Mouse (Mus musculus) limb, embryonic 12.5 days (tissue): ENCODE measurements around the gene Tmx2. TPM values are rescaled to one million over a fixed set of nuclear protein-coding genes. Genes with fewer than 3 reads are reported as not detected.

Source experiments
- ATAC-seq: fragments of 200-750 bp; cut with Nextera tagmentation; 2 replicates; pipeline ENCODE4 v1.8.0; 2017; ENCODE audit warnings: low read depth, moderate TSS enrichment; ENCODE audit not compliant: insufficient number of reproducible peaks, insufficient read depth, low FRiP score, low TSS enrichment
- H3K27ac ChIP-seq: fragments of 300-500 bp; sonication (generic); 2 replicates; pipeline ENCODE4 v1.5.1; 2016; ENCODE audit warnings: mild to moderate bottlenecking, moderate library complexity
- H3K27me3 ChIP-seq: fragments of 300-500 bp; sonication (generic); 2 replicates; pipeline ENCODE4 v1.6.1; 2016; ENCODE audit warnings: mild to moderate bottlenecking, moderate library complexity
- H3K36me3 ChIP-seq: fragments of 300-500 bp; sonication (generic); 2 replicates; pipeline ENCODE4 v1.6.1; 2016; ENCODE audit warnings: mild to moderate bottlenecking, moderate library complexity
- H3K4me1 ChIP-seq: fragments of 300-500 bp; sonication (generic); replicated peaks from 2 replicates; pipeline ENCODE4 v1.6.1; 2016
- H3K4me2 ChIP-seq: fragments of 300-500 bp; sonication (generic); 2 replicates; pipeline ENCODE4 v1.6.1; 2016; ENCODE audit warnings: mild to moderate bottlenecking, moderate library complexity
- H3K4me3 ChIP-seq: fragments of 300-500 bp; sonication (generic); replicated peaks from 2 replicates; pipeline ENCODE4 v1.5.1; 2016; ENCODE audit warnings: mild to moderate bottlenecking
- H3K9ac ChIP-seq: fragments of 300-500 bp; sonication (generic); replicated peaks from 2 replicates; pipeline ENCODE4 v1.6.1; 2016; ENCODE audit warnings: mild to moderate bottlenecking, moderate library complexity
- H3K9me3 ChIP-seq: fragments of 300-500 bp; sonication (generic); 2 replicates; pipeline ENCODE4 v1.6.1; 2016; ENCODE audit warnings: mild to moderate bottlenecking, moderate library complexity
- WGBS: fragments of 180-500 bp; shearing (Covaris S2); methylation state at CpG from one replicate; pipeline ENCODE4 v1.1.7; 2016; 5-methylcytosine and 5-hydroxymethylcytosine counted together
- polyA plus RNA-seq: library from polyadenylated mRNA; unstranded; fragments of >200 nt; fragmentation: Nextera tagmentation; extraction: Ambion mirVana; gene quantifications from 2 replicates; pipeline ENCODE4 v1.2.1, GENCODE M21; 2016

The Tmx2 gene
- polyA plus RNA-seq, 1 experiment from 2014 or later, result 118 TPM

- 28% methylated on average over 8 of the region's 8 CpGs for WGBS
- H3K36me3 ChIP-seq, result no peaks in the 10 kb centered on the region
- H3K4me2 ChIP-seq, result peak overlapping the region; percentile 44
- peak overlapping the region; percentile 3; the same call in 1 of the 2 replicates for H3K4me3 ChIP-seq
- peaks cover 61% of the 10 kb centered on the region for H3K4me1 ChIP-seq
- peak overlapping the region; percentile 94 for H3K27ac ChIP-seq
- peak overlapping the region; percentile 18; the same call in 1 of the 2 replicates for H3K9ac ChIP-seq
- ATAC-seq, result no peak
- H3K27me3 ChIP-seq, result no peaks in the 10 kb centered on the region
- no peaks in the 10 kb centered on the region for H3K9me3 ChIP-seq
Observed at GRCm38 (mm10) chr2:84636231-84636741, 42.7 kb downstream of the Tmx2 start.

GRCm38 (mm10) chr2:84635611-84636010 lies 43.3 kb downstream of the Tmx2 start:
- 2% methylated on average over 2 of the region's 2 CpGs for whole genome bisulfite sequencing

GRCm38 (mm10) chr2:84634934-84635482 lies 43.9 kb downstream of the Tmx2 start:
- 25% methylated on average over 4 of the region's 4 CpGs for WGBS
- no peak for ATAC-seq

More at GRCm38 (mm10) chr2:84635611-84636010, 43.3 kb downstream of the Tmx2 start:
- peak overlapping the region; percentile 44 for H3K4me2 ChIP-seq
- H3K27me3 ChIP-seq, result no peaks in the 10 kb centered on the region
- ATAC-seq, result peak; percentile 90
- H3K9me3 ChIP-seq, result no peaks in the 10 kb centered on the region
- peaks cover 61% of the 10 kb centered on the region for H3K4me1 ChIP-seq
- H3K36me3 ChIP-seq, result no peaks in the 10 kb centered on the region
- 0 out of 2 replicates have a peak overlapping the region, but pooled peaks have one; percentile 3 for H3K4me3 ChIP-seq
- H3K27ac ChIP-seq, result peak overlapping the region; percentile 94
- no peak overlapping the region for H3K9ac ChIP-seq

GRCm38 (mm10) chr2:84634006-84634405 lies 44.9 kb downstream of the Tmx2 start:
- Histone ChIP-seq H3K9me3 (no peaks in the 10 kb centered on the region), H3K27ac (no peak overlapping the region), H3K4me3 (no peak overlapping the region), H3K9ac (no peak overlapping the region), H3K4me2 (no peak overlapping the region), H3K4me1 (peaks cover 59% of the 10 kb centered on the region), H3K36me3 (0 out of 2 replicates have a peak, but pooled peaks cover 3% of the 10 kb centered on the region), H3K27me3 (no peaks in the 10 kb centered on the region)
- 71% methylated on average over 4 of the region's 4 CpGs for WGBS
- ATAC-seq, result no peak

More at GRCm38 (mm10) chr2:84634934-84635482, 43.9 kb downstream of the Tmx2 start:
- Histone ChIP-seq H3K9ac (no peak overlapping the region), H3K36me3 (no peaks in the 10 kb centered on the region), H3K4me1 (peaks cover 61% of the 10 kb centered on the region), H3K4me2 (peak overlapping the region; percentile 44), H3K9me3 (no peaks in the 10 kb centered on the region), H3K27ac (peak overlapping the region; percentile 94), H3K27me3 (no peaks in the 10 kb centered on the region), H3K4me3 (no peak overlapping the region)

- no peak overlapping the region for H3K9ac ChIP-seq
- 0 out of 2 replicates have a peak, but pooled peaks cover 3% of the 10 kb centered on the region for H3K36me3 ChIP-seq
- H3K4me1 ChIP-seq, result peaks cover 49% of the 10 kb centered on the region
- no peak overlapping the region for H3K27ac ChIP-seq
- 7% methylated on average over 3 of the region's 3 CpGs for WGBS
- H3K4me3 ChIP-seq, result no peak overlapping the region
- no peaks in the 10 kb centered on the region for H3K27me3 ChIP-seq
- ATAC-seq, result no peak
- H3K4me2 ChIP-seq, result no peak overlapping the region
- H3K9me3 ChIP-seq, result no peaks in the 10 kb centered on the region
Observed at GRCm38 (mm10) chr2:84632999-84633398, 45.9 kb downstream of the Tmx2 start.

- ATAC-seq, result no peak
- no peaks in the 10 kb centered on the region for H3K27me3 ChIP-seq
- H3K9ac ChIP-seq, result no peak overlapping the region
- H3K4me2 ChIP-seq, result no peak overlapping the region
- WGBS, result 97% methylated on average over 1 of the region's 1 CpGs
- H3K27ac ChIP-seq, result no peak overlapping the region
- 0 out of 2 replicates have a peak, but pooled peaks cover 3% of the 10 kb centered on the region for H3K36me3 ChIP-seq
- H3K4me1 ChIP-seq, result peaks cover 48% of the 10 kb centered on the region
- H3K4me3 ChIP-seq, result no peak overlapping the region
- H3K9me3 ChIP-seq, result no peaks in the 10 kb centered on the region
Observed at GRCm38 (mm10) chr2:84632001-84632400, 46.9 kb downstream of the Tmx2 start.

GRCm38 (mm10) chr2:84627036-84627435 lies 51.9 kb downstream of the Tmx2 start:
- peaks cover 16% of the 10 kb centered on the region for H3K4me1 ChIP-seq
- H3K36me3 ChIP-seq, result peaks cover 26% of the 10 kb centered on the region; the same call in 1 of the 2 replicates
- H3K27me3 ChIP-seq, result no peaks in the 10 kb centered on the region
- H3K9me3 ChIP-seq, result no peaks in the 10 kb centered on the region
- H3K27ac ChIP-seq, result peak overlapping the region; percentile 29; the same call in 1 of the 2 replicates
- no peak for ATAC-seq
- WGBS, result 23% methylated on average over 3 of the region's 3 CpGs
- H3K9ac ChIP-seq, result no peak overlapping the region
- H3K4me2 ChIP-seq, result no peak overlapping the region
- no peak overlapping the region for H3K4me3 ChIP-seq

GRCm38 (mm10) chr2:84626366-84626975 lies 52.5 kb downstream of the Tmx2 start:
- Histone ChIP-seq H3K36me3 (peaks cover 29% of the 10 kb centered on the region; the same call in 1 of the 2 replicates), H3K27me3 (no peaks in the 10 kb centered on the region), H3K4me3 (no peak overlapping the region), H3K4me1 (peaks cover 16% of the 10 kb centered on the region), H3K9ac (no peak overlapping the region), H3K4me2 (no peak overlapping the region), H3K27ac (peak overlapping the region; percentile 29; the same call in 1 of the 2 replicates), H3K9me3 (no peaks in the 10 kb centered on the region)
- WGBS, result 63% methylated on average over 7 of the region's 7 CpGs
- no peak for ATAC-seq

GRCm38 (mm10) chr2:84624201-84624600 lies 54.7 kb downstream of the Tmx2 start:
- WGBS, result 95% methylated on average over 17 of the region's 17 CpGs

GRCm38 (mm10) chr2:84623428-84624119 lies 55.4 kb downstream of the Tmx2 start:
- Histone ChIP-seq H3K9me3 (no peaks in the 10 kb centered on the region), H3K4me1 (peaks cover 16% of the 10 kb centered on the region), H3K9ac (no peak overlapping the region), H3K27me3 (no peaks in the 10 kb centered on the region), H3K27ac (no peak overlapping the region), H3K36me3 (peaks cover 53% of the 10 kb centered on the region), H3K4me2 (no peak overlapping the region), H3K4me3 (no peak overlapping the region)
- WGBS, result 95% methylated on average over 3 of the region's 3 CpGs
- ATAC-seq, result no peak

More at GRCm38 (mm10) chr2:84624201-84624600, 54.7 kb downstream of the Tmx2 start:
- Histone ChIP-seq H3K4me3 (no peak overlapping the region), H3K27ac (no peak overlapping the region), H3K9me3 (no peaks in the 10 kb centered on the region), H3K27me3 (no peaks in the 10 kb centered on the region), H3K36me3 (peaks cover 49% of the 10 kb centered on the region), H3K4me2 (no peak overlapping the region), H3K9ac (no peak overlapping the region), H3K4me1 (peaks cover 16% of the 10 kb centered on the region)
- ATAC-seq, result no peak

GRCm38 (mm10) chr2:84622668-84623067 lies 56.3 kb downstream of the Tmx2 start:
- Histone ChIP-seq H3K36me3 (peaks cover 56% of the 10 kb centered on the region), H3K4me1 (peaks cover 14% of the 10 kb centered on the region), H3K9ac (no peak overlapping the region), H3K4me2 (no peak overlapping the region), H3K9me3 (no peaks in the 10 kb centered on the region), H3K4me3 (no peak overlapping the region), H3K27ac (no peak overlapping the region), H3K27me3 (no peaks in the 10 kb centered on the region)
- 74% methylated on average over 2 of the region's 2 CpGs for WGBS
- ATAC-seq, result no peak
